Mouse (Mus musculus) G1E (cell line): ENCODE measurements at regions not wholly inside any gene's neighbourhood (a gene's known extent, or its start where the extent isn't known, plus 50 kb on each side); places are given as distances from the start of the nearest gene placed in this dataset.

Source experiments
- ATAC-seq: 2 replicates; pipeline ENCODE4 v1.8.0; 2016; ENCODE audit warnings: mild to moderate bottlenecking; ENCODE audit not compliant: insufficient number of reproducible peaks, poor library complexity, low FRiP score, severe bottlenecking; ENCODE audit errors: extremely low read depth
- DNase-seq: peaks from one replicate; pipeline ENCODE4 v3.0.0; 2012; ENCODE audit warnings: low spot score
- H3K27me3 ChIP-seq: 2 replicates; pipeline ENCODE4 v1.6.1; 2012; ENCODE audit warnings: mild to moderate bottlenecking, low read length, inconsistent platforms; ENCODE audit not compliant: insufficient read depth
- H3K36me3 ChIP-seq: replicated peaks from 2 replicates; pipeline ENCODE3; 2012; ENCODE audit warnings: mild to moderate bottlenecking, inconsistent platforms
- H3K4me1 ChIP-seq: 2 replicates; pipeline ENCODE4 v1.6.1; 2012; ENCODE audit warnings: low read depth, low read length, inconsistent platforms, mixed read lengths; ENCODE audit not compliant: insufficient read depth
- H3K4me3 ChIP-seq: 2 replicates; pipeline ENCODE4 v1.5.1; 2012; ENCODE audit warnings: low read depth, mild to moderate bottlenecking, inconsistent platforms, low read length, moderate library complexity, mixed read lengths
- H3K9me3 ChIP-seq: replicated peaks from 2 replicates; pipeline ENCODE4 v1.6.1; 2012; ENCODE audit warnings: inconsistent platforms
- CTCF ChIP-seq: IDR thresholded peaks from 2 replicates; pipeline ENCODE4 v1.5.1; 2012; ENCODE audit warnings: low read depth, low read length, inconsistent platforms, mixed read lengths
- GATA1 ChIP-seq: IDR thresholded peaks from 2 replicates; pipeline ENCODE4 v1.6.1; 2012; ENCODE audit warnings: borderline replicate concordance, low read length, inconsistent platforms, mixed read lengths
- GATA2 ChIP-seq: IDR thresholded peaks from 2 replicates; pipeline ENCODE4 v1.6.1; 2012; ENCODE audit warnings: low read depth, low read length, inconsistent platforms, borderline replicate concordance
- POLR2AphosphoS5 ChIP-seq: IDR thresholded peaks from 2 replicates; pipeline ENCODE4 v1.6.1; 2012; ENCODE audit warnings: low read depth, low read length, inconsistent platforms; ENCODE audit not compliant: insufficient replicate concordance
- TAL1 ChIP-seq: conservative IDR thresholded peaks from 2 replicates; pipeline ENCODE4 v1.6.1; 2012; ENCODE audit warnings: low read depth, low read length, inconsistent platforms, mixed read lengths

DNA sequence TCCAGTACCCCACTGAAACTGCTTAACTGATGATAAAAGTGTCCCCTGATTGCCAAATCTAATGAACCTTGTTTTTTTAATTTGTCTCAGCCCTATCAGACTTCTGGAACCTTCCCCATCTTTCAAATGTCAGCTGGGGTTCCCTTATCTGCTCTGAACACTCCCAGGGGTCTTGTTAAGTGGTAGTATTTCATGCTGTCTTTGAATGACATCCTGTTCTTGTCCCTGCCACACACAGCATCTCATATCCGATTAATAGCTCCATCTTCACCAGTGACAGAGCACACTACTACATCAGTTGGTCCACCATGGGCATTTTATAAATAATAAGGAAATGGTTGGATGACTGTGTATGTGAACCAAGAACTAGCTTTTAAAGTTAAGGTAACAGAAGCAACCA lies 56.6 kb upstream of the Sfrp2 start:
- Histone ChIP-seq H3K4me3 (no peak overlapping the region), H3K27me3 (no peaks in the 10 kb centered on the region), H3K4me1 (no peaks in the 10 kb centered on the region), H3K36me3 (no peaks in the 10 kb centered on the region), H3K9me3 (no peaks in the 10 kb centered on the region)
- ATAC-seq (no peak), DNase-seq (no peak)
- no peak for TF ChIP-seq POLR2AphosphoS5
- no peak for TF ChIP-seq GATA2
- TF ChIP-seq TAL1 = no peak
- TF ChIP-seq GATA1 = no peak
- no peak for TF ChIP-seq CTCF

DNA sequence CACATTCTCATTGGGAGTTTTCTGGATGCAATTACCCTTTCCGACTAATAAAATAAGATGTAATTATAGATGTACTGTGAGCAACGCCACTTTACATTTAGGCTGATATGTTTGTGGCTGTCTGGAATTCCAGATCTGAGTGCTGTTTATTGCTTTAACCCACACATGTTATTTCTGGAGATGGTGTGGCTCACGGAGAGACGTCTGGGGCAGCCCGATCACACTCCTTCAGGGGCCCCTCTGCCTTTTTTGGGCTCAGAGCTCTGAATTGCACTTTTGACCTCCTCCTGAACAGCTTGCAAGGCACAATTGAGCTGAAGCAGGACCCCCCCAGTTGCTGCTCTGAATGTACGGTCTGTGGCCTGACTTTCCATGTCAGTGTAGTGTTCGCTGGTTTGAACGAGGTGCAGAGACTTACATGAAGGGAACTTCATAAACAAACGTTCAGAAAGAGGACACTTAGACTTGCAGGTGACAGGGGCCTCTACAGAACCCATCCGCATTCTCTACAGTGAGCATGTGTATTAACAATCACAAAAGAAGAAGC lies 55.1 kb upstream of the Sfrp2 start:
- 0 out of 2 replicates have a peak, but pooled peaks cover 3% of the 10 kb centered on the region for H3K27me3 ChIP-seq
- no peaks in the 10 kb centered on the region for H3K4me1 ChIP-seq
- H3K36me3 ChIP-seq = no peaks in the 10 kb centered on the region
- H3K4me3 ChIP-seq = no peak overlapping the region
- no peaks in the 10 kb centered on the region for H3K9me3 ChIP-seq
- TF ChIP-seq TAL1 (no peak), POLR2AphosphoS5 (no peak), CTCF (no peak), GATA1 (no peak), GATA2 (no peak)
- ATAC-seq = no peak
- DNase-seq = no peak

DNA sequence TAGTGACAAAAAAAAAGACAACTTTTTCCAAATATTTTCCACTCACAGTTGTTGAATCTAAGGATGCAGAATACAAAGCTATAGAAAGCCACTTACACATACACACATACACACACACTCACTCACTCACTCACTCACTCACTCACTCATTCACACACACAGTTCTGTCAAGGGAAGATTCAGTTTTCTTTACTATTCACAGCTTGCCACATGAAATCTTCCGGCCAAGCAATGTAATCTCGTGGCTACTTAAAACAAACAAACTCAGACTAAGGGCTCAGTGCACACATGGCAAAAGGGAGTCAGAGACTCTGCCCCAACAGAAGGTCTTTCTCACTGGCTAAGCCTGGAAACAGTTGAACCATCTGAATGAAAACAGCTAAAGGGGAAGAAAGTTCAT lies 53.8 kb upstream of the Sfrp2 start:
- Histone ChIP-seq H3K36me3 (no peaks in the 10 kb centered on the region), H3K4me1 (no peaks in the 10 kb centered on the region), H3K27me3 (0 out of 2 replicates have a peak, but pooled peaks cover 3% of the 10 kb centered on the region), H3K4me3 (no peak overlapping the region), H3K9me3 (no peaks in the 10 kb centered on the region)
- no peak for DNase-seq
- no peak for ATAC-seq
- TF ChIP-seq GATA1 (no peak), TAL1 (no peak), CTCF (no peak), GATA2 (no peak), POLR2AphosphoS5 (no peak)

DNA sequence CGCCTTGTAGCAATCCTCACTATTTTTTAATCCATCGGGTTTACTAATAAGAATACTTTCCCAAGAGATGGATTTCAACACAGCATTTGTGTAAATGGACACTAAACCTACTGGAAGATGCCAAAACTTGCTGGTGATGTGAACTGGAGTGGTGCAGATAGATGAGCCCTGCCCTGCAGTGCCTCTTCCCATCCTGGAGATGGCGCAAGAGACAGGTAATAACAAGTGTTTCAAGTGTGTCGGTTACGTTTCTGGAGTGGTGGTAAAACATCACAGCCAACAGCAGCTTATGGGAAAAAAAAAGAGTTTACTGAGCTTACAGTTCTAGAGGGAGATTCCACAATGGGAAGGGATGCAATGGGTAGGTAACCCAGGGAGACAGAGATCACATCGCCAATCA lies 51.5 kb upstream of the Sfrp2 start:
- ATAC-seq = no peak
- Histone ChIP-seq H3K9me3 (no peaks in the 10 kb centered on the region), H3K36me3 (no peaks in the 10 kb centered on the region), H3K4me1 (no peaks in the 10 kb centered on the region), H3K27me3 (0 out of 2 replicates have a peak, but pooled peaks cover 3% of the 10 kb centered on the region), H3K4me3 (no peak overlapping the region)
- TF ChIP-seq TAL1 (no peak), CTCF (peak; percentile 42; the same call in 1 of the 2 replicates), GATA1 (no peak)
- no peak for DNase-seq
